Mouse (Mus musculus) urinary bladder, postnatal 25 days (tissue): ENCODE measurements around the gene Fubp1.

Experiments used
- DNase-seq: peaks from one replicate; pipeline ENCODE4 v3.0.0; 2022; ENCODE audit warnings: low spot score

Fubp1 gene

DNA sequence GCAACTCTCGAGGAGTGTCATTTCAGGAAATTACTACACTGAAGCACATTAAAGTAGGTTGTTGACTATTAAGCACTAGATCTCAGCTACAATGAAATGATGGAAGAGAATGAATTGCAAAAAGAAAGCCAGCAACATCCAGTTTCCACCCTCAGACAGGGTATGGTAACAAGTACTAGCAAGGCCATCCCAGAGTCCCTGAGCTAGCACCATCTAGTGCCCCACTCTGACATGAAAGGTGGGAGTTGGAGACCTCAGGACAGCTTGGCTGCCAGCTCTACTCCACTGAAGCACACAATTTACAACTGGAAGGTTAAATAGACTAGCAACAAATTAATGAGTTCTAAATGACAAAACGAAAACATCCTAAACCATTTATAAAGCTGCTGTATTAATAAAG, 67.7 kb downstream of the Fubp1 start:
- DNase-seq = no peak

DNA sequence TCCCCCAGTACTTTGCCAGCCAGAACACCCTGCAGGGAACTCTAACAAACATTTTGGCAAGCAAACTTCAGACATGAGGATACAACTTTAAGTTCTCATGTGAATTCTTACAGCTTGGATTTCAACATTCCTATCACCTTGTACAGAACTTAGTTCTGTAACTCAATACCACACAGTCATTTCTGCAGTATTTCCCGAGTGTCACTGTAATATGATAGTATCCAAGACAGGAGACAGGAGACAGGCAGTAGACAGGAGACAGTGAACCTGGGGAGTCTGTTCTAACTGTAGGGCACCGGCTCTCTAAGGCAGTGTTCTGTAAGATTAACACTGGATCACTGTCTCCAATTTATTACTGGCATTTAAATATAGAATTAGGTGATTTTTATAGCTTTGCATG, 68.2 kb downstream of the Fubp1 start:
- no peak for DNase-seq

DNA sequence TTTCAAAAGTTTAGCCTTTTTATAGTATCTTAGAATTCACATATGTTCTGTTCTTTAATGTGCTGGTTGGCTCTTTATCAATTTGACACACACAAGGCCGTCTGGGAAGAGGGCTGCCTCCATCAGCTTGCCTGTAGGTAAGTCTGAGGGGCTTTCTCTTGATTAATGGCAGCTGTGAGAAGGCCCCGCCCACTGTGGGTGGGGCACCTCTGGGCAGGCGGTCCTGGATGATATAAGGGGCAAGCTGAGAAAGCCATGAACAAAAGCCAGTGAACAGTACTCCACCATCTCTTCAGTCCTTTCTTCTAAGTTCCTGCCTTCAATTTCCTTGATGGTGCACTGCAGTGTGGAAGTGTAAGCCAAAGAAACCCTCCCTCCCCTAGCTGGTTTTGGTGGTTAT, 71.9 kb downstream of the Fubp1 start:
- no peak for DNase-seq

DNA sequence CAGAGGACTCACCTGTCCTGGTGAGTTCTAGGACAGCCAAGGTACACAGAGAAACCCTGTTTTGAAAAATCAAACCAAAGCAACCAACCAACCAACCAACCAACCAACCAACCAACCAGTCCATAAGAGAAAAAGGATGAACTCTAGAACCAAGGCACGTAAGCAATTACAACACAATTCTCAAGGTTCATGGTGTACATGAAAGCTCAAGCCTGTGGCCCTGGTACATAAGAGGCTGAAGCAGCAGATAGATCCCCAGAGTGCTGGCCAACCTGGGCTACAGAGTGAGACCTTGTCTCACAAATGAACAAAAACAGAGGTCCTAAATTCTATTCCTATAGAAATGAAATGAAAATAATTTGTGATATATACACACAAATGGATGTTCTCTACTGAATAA, 74.1 kb downstream of the Fubp1 start:
- DNase-seq = no peak

DNA sequence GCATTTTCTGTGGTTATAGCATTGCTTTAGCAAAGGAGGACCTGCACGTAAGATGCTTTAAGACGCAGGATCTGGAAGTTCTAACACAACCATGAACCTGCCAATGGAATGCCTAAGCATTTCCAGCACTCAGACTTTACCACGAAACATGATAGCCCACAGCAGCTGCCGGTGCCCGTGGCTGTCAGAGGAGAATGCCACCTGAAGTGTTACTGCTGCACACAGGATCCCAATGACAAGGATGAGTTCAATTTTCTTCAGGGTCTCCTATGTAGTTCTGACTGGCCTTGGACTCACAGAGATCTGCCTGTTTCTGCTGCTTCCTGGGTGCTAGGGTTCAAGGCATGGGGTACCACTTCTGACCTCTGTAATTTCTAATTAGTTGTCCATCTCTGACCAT, 74.5 kb downstream of the Fubp1 start:
- no peak for DNase-seq
